Mouse (Mus musculus): ENCODE measurements around the gene Tm4sf5. TPM values are rescaled to one million over a fixed set of nuclear protein-coding genes. Genes with fewer than 3 reads are reported as not detected.

Tm4sf5 gene
- polyA plus RNA-seq, 2 experiments from 2014 or later, result 1.5 to 3.7 TPM

DNA sequence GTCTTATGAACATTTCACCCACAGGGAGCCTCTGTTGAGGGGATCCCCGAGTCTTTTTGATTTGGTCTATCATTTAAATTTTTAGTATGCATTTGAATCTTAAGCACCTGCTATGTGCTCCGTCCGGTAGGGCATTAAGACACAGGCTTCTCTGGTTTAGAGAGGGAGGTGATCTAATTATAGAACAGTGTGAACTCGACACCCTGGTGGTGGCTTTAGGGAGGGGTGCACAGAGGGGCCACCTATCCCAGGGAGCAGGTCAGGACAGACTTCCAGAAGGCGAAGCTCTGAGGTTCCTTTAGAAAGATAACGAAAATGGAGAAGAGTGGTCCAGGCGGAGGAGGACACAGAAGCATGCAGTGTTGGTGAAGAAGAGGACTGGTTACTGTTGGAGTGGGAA lies 39.5 kb downstream of the Tm4sf5 start:
- no peak for ATAC-seq

DNA sequence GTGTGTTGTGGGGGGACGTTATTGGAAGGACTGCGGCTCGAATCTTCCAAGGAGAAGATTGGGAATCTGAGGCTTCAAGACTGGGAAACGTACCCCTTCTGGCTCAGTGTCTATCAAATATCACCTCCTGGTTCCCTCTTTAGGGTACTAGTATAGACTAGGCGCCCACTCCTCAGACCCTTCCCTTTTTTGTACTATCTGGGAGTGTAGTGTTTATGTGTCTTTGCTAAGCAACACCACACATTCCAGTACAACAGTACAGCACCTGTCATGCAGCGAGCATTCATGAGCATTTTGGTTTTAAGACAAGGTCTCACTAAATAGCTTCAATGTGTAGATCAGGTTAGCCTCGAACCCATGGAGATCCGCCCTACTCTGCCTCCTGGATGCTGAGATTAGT lies 46.5 kb downstream of the Tm4sf5 start:
- ATAC-seq, result no peak

DNA sequence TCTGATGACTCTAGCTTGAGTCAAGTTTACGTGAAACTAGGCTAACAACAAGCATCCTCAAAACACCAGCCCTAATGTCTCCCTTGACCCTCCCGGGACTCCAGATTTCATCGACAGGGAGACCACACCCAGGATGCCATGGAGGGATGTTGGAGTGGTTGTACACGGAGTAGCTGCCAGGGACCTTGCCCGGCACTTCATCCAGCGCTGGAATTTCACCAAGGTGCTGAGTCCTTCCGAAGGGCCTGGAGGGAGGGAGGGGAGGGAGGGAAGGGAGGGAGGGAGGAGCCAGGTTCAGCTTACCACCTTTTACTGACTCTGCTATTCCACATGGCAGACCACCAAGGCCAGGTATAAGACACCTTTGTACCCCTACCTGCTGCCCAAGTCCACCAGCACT lies 48.9 kb downstream of the Tm4sf5 start:
- no peak for ATAC-seq

DNA sequence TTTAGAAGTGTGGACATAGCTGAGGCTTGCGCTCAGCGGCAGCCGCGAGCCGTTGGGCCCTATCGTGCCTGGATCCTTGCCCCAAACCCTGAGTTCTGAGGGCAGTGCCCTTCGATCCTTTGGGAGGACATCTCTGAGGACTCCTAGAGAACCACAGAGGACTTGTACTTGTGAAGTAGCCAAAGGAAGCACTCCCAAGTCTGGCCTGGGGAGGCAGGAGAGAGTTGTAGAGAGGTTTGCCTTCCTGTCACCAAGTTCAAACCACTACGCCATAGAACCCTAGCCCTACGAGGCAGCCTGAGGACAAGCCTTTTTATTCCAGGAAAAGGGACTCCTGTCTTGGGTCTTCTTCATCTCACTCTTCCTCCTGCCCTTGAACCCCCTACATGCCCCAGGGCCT lies 52.5 kb downstream of the Tm4sf5 start:
- no peak for ATAC-seq

Other genes with a start within 250 kb of the Tm4sf5 start
- gene Alox12, start 249.9 kb upstream of the Tm4sf5 start, polyA plus RNA-seq (2017; shearing (Covaris generic)), result not detected
- gene Alox12e, start 182.6 kb upstream of the Tm4sf5 start, polyA plus RNA-seq (2017; shearing (Covaris generic)), result not detected
- under 1 TPM in 1 of 2 experiments, not detected in 1; 0.51 TPM for gene Alox15, start 153.2 kb upstream of the Tm4sf5 start, polyA plus RNA-seq (2017; shearing (Covaris generic))
- 1 to 10 TPM; 6.5 to 8.1 TPM for gene Pelp1, start 95.2 kb upstream of the Tm4sf5 start, polyA plus RNA-seq (2017; shearing (Covaris generic))
- 100 to 1,000 TPM in 1 of 2 experiments, 10 to 100 TPM in 1; 99.3 to 129 TPM for gene Arrb2, start 72.6 kb upstream of the Tm4sf5 start, polyA plus RNA-seq (2017; shearing (Covaris generic))
- 10 to 100 TPM; 86.3 to 91.9 TPM for gene Med11, start 53.3 kb upstream of the Tm4sf5 start, polyA plus RNA-seq (2017; shearing (Covaris generic))
- not detected for gene Zmynd15, start 45.8 kb upstream of the Tm4sf5 start, polyA plus RNA-seq (2017; shearing (Covaris generic))
- gene Cxcl16, start 45.3 kb upstream of the Tm4sf5 start, polyA plus RNA-seq (2017; shearing (Covaris generic)), result under 1 TPM in 1 of 2 experiments, not detected in 1; 0.36 TPM
- not detected for gene Vmo1, start 9.4 kb downstream of the Tm4sf5 start, polyA plus RNA-seq (2017; shearing (Covaris generic))
- not detected for gene Gltpd2, start 14.0 kb downstream of the Tm4sf5 start, polyA plus RNA-seq (2017; shearing (Covaris generic))
- 100 to 1,000 TPM; 353 to 460 TPM for gene Psmb6, start 20.1 kb downstream of the Tm4sf5 start, polyA plus RNA-seq (2017; shearing (Covaris generic))
- not detected for gene Gm40193, start 27.7 kb downstream of the Tm4sf5 start, polyA plus RNA-seq (2017; shearing (Covaris generic))
- 1 to 10 TPM; 1.2 to 1.8 TPM for gene Pld2, start 34.8 kb downstream of the Tm4sf5 start, polyA plus RNA-seq (2017; shearing (Covaris generic))
- gene Mink1, start 57.6 kb downstream of the Tm4sf5 start, polyA plus RNA-seq (2017; shearing (Covaris generic)), result 1 to 10 TPM; 6.7 to 8.8 TPM
- gene 4930544D05Rik, start 110.6 kb downstream of the Tm4sf5 start, polyA plus RNA-seq (2017; shearing (Covaris generic)), result not detected
- 1 to 10 TPM; 1.3 to 1.4 TPM for gene Chrne, start 114.0 kb downstream of the Tm4sf5 start, polyA plus RNA-seq (2017; shearing (Covaris generic))
- under 1 TPM; 0.17 to 0.52 TPM for gene Gp1ba, start 133.9 kb downstream of the Tm4sf5 start, polyA plus RNA-seq (2017; shearing (Covaris generic))
- gene Rnf167, start 142.0 kb downstream of the Tm4sf5 start, polyA plus RNA-seq (2017; shearing (Covaris generic)), result 100 to 1,000 TPM; 281 to 288 TPM
- 100 to 1,000 TPM in 1 of 2 experiments, 10 to 100 TPM in 1; 80.4 to 124 TPM for gene Slc25a11, start 142.2 kb downstream of the Tm4sf5 start, polyA plus RNA-seq (2017; shearing (Covaris generic))
- gene Pfn1, start 149.4 kb downstream of the Tm4sf5 start, polyA plus RNA-seq (2017; shearing (Covaris generic)), result 1,000 to 10,000 TPM; 3,856 to 4,120 TPM
- 10 to 100 TPM; 20.9 to 21.4 TPM for gene Eno3, start 152.0 kb downstream of the Tm4sf5 start, polyA plus RNA-seq (2017; shearing (Covaris generic))
- 100 to 1,000 TPM; 126 to 150 TPM for gene Spag7, start 164.2 kb downstream of the Tm4sf5 start, polyA plus RNA-seq (2017; shearing (Covaris generic))
- gene Camta2, start 182.9 kb downstream of the Tm4sf5 start, polyA plus RNA-seq (2017; shearing (Covaris generic)), result 10 to 100 TPM; 11.3 to 14.0 TPM
- under 1 TPM in 1 of 2 experiments, not detected in 1; 0.63 TPM for gene Inca1, start 194.9 kb downstream of the Tm4sf5 start, polyA plus RNA-seq (2017; shearing (Covaris generic))
- 1 to 10 TPM; 1.5 TPM for gene Kif1c, start 195.3 kb downstream of the Tm4sf5 start, polyA plus RNA-seq (2017; shearing (Covaris generic))